Mouse (Mus musculus): Measurements from ENCODE around the gene Angptl7.

DNA sequence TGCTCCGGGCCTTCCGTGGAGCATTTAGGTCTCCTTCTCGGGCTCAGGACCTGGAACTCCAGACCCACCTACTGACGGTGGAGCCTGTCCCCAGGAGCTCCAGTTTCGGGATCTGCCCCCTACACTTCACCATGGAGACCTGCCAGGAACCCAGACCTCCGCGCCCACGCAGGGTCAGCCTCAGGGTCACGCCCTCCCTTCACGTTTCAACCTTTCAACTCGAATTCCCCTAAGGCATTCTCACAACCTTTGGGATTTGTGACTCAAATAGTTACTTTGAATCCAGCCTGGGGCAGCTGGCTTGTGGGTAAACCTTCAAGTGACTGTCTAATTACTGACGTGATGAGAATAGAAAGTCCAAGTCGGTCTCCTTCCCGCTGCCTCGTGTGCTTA is 51.4 kb downstream of the Angptl7 start:
- TF ChIP-seq CTCF (IDR thresholded peaks at IDR 0.05; ENCODE audit: extremely low read depth, insufficient read depth, insufficient read length, insufficient replicate concordance) (no peak), POLR2A (IDR thresholded peaks at IDR 0.05; ENCODE audit: low read depth, low read length) (no peak)

Data from spleen, adult 2 months (tissue).